Mouse (Mus musculus): ENCODE measurements around the gene Iqcd. TPM values are rescaled to one million over a fixed set of nuclear protein-coding genes. Genes with fewer than 3 reads are reported as not detected.

Gene Iqcd
- polyA plus RNA-seq, 1 experiment from 2014 or later: 1.0 TPM

DNA sequence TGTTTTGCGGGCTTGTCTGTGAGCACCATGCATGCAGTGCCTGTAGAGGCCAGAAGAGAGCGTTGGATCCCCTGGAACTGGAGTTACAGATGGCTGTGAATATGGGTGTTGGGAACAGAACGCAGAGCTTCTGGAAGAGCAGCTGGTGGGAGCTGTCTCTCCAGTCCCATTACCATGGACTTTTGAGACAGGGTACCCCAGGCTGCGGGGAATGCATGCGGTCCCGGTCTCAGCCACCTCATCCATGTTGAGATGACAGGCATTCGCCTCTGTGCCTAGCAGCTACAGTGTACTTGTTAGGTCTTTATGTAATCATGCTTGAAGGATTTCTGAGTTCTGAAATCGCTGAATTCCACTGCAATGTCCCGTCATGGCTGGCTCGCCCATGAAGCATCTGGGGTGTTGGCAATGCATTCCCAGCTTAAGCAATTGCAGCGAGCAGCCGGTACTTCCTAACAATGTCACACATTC, 67.5 kb downstream of the Iqcd start:
- WGBS: 86% methylated on average over 12 of the region's 12 CpGs
- H3K9me3 ChIP-seq: no peaks in the 10 kb centered on the region
- H3K36me3 ChIP-seq: no peaks in the 10 kb centered on the region
- H3K4me2 ChIP-seq: no peak overlapping the region
- no peak for ATAC-seq (ENCODE audit: low read depth)
- H3K4me1 ChIP-seq (replicated peaks): 0 out of 2 replicates have a peak, but pooled peaks cover 3% of the 10 kb centered on the region
- peaks cover 25% of the 10 kb centered on the region for H3K27me3 ChIP-seq
- no peak overlapping the region for H3K27ac ChIP-seq (replicated peaks)
- H3K4me3 ChIP-seq: no peak overlapping the region
- H3K9ac ChIP-seq: no peak overlapping the region

Other genes starting within 250 kb of the Iqcd start
- 42.0 and 46.0 TPM in 2 replicates for gene Lhx5, start 157.3 kb upstream of the Iqcd start, polyA plus RNA-seq (2015; fragmentation: Nextera tagmentation; extraction: Ambion mirVana)
- 5.2 and 6.9 TPM in 2 replicates for gene Sdsl, start 116.2 kb upstream of the Iqcd start, polyA plus RNA-seq (2015; fragmentation: Nextera tagmentation; extraction: Ambion mirVana)
- gene Sds, start 112.5 kb upstream of the Iqcd start, polyA plus RNA-seq (2015; fragmentation: Nextera tagmentation; extraction: Ambion mirVana): not detected in 2 replicates
- 35.8 and 42.8 TPM in 2 replicates for gene Plbd2, start 85.4 kb upstream of the Iqcd start, polyA plus RNA-seq (2015; fragmentation: Nextera tagmentation; extraction: Ambion mirVana)
- 3.0 and 3.6 TPM in 2 replicates for gene Slc8b1, start 77.8 kb upstream of the Iqcd start, polyA plus RNA-seq (2015; fragmentation: Nextera tagmentation; extraction: Ambion mirVana)
- gene Tpcn1, start 343 bp upstream of the Iqcd start, polyA plus RNA-seq (2015; fragmentation: Nextera tagmentation; extraction: Ambion mirVana): 22.4 and 22.5 TPM in 2 replicates
- 19.9 and 25.1 TPM in 2 replicates for gene Rita1, start 23.6 kb downstream of the Iqcd start, polyA plus RNA-seq (2015; fragmentation: Nextera tagmentation; extraction: Ambion mirVana)
- gene Ddx54, start 23.7 kb downstream of the Iqcd start, polyA plus RNA-seq (2015; fragmentation: Nextera tagmentation; extraction: Ambion mirVana): 44.6 and 45.7 TPM in 2 replicates
- gene Cfap73, start 45.2 kb downstream of the Iqcd start, polyA plus RNA-seq (2015; fragmentation: Nextera tagmentation; extraction: Ambion mirVana): not detected in 2 replicates
- 0.31 TPM in 1 of 2 replicates, not detected in the other for gene Rasal1, start 59.8 kb downstream of the Iqcd start, polyA plus RNA-seq (2015; fragmentation: Nextera tagmentation; extraction: Ambion mirVana)
- gene Dtx1, start 122.9 kb downstream of the Iqcd start, polyA plus RNA-seq (2015; fragmentation: Nextera tagmentation; extraction: Ambion mirVana): 37.3 and 39.6 TPM in 2 replicates
- 0.19 and 0.43 TPM in 2 replicates for gene Oas2, start 160.8 kb downstream of the Iqcd start, polyA plus RNA-seq (2015; fragmentation: Nextera tagmentation; extraction: Ambion mirVana)
- gene Oas3, start 188.6 kb downstream of the Iqcd start, polyA plus RNA-seq (2015; fragmentation: Nextera tagmentation; extraction: Ambion mirVana): 0.45 and 0.56 TPM in 2 replicates
- 0.14 TPM in 1 of 2 replicates, not detected in the other for gene Oas1e, start 206.5 kb downstream of the Iqcd start, polyA plus RNA-seq (2015; fragmentation: Nextera tagmentation; extraction: Ambion mirVana)
- 0.45 and 0.46 TPM in 2 replicates for gene Oas1c, start 223.5 kb downstream of the Iqcd start, polyA plus RNA-seq (2015; fragmentation: Nextera tagmentation; extraction: Ambion mirVana)

Measured in neural tube, embryonic 13.5 days (tissue).